Comparison of ENCODE assay signal across 8 mouse cellular contexts in genomic region chr13:109278504-109278912, GRCm38 (mm10).
DNase-seq lines count a peak whose midpoint lies in the region; ATAC-seq and TF ChIP-seq lines count a peak whose summit lies in the region.

No protein-coding gene starts in this region.

- H3K36me3 ChIP-seq in kidney, postnatal 0 days (ENCODE audit: insufficient read depth, low read length) = no peaks in the 10 kb centered on the region
- H3K36me3 ChIP-seq in kidney, embryonic 14.5 days (ENCODE audit: control insufficient read depth, insufficient read depth, low read length) = no peaks in the 10 kb centered on the region
- H3K36me3 ChIP-seq in embryonic facial prominence, embryonic 14.5 days (ENCODE audit: control insufficient read depth, insufficient read depth, low read length) = no peaks in the 10 kb centered on the region

- no peak overlapping the region for H3K27ac ChIP-seq in kidney, postnatal 0 days
- H3K27ac ChIP-seq in kidney, embryonic 14.5 days (ENCODE audit: low read depth, low read length) = no peak overlapping the region
- H3K27ac ChIP-seq in embryonic facial prominence, embryonic 14.5 days (replicated peaks; ENCODE audit: low read depth, low read length) = no peak overlapping the region

- ATAC-seq in cerebellum, adult (ENCODE audit: insufficient number of reproducible peaks, low FRiP score, low TSS enrichment) = peak; percentile 54; the same call in 1 of the 2 replicates
- no peak for ATAC-seq in kidney, postnatal 0 days (replicated peaks; ENCODE audit: low FRiP score, low read depth)
- ATAC-seq in kidney, embryonic 14.5 days (ENCODE audit: low FRiP score, low TSS enrichment) = no peak
- no peak for ATAC-seq in embryonic facial prominence, embryonic 14.5 days (ENCODE audit: low read depth)

- DNase-seq in cerebellum, postnatal 36 days = no peak
- DNase-seq in kidney, postnatal 0 days (ENCODE audit: low spot score) = peak; percentile 8
- peak; percentile 51 for DNase-seq in embryonic facial prominence, embryonic 14.5 days (ENCODE audit: low spot score)
- DNase-seq in lung, postnatal 36 days = peak; percentile 36
- no peak for DNase-seq in layer of hippocampus, adult 9-11 months
- no peak for DNase-seq in thymus, adult 18-20 months

- TF ChIP-seq CTCF in kidney, postnatal 0 days (IDR thresholded peaks at IDR 0.05; ENCODE audit: low read depth) = no peak

- H3K4me3 ChIP-seq in kidney, postnatal 0 days (replicated peaks; ENCODE audit: low read depth, low read length) = no peak overlapping the region
- no peak overlapping the region for H3K4me3 ChIP-seq in kidney, embryonic 14.5 days (ENCODE audit: low read length)
- H3K4me3 ChIP-seq in embryonic facial prominence, embryonic 14.5 days (ENCODE audit: low read depth, low read length) = no peak overlapping the region

- 40% methylated on average over 10 of the region's 10 CpGs for WGBS in kidney, postnatal 0 days
- 50% methylated on average over 10 of the region's 10 CpGs for WGBS in kidney, embryonic 14.5 days
- 33% methylated on average over 10 of the region's 10 CpGs for WGBS in embryonic facial prominence, embryonic 14.5 days

- 0 out of 2 replicates have a peak, but pooled peaks cover 3% of the 10 kb centered on the region for H3K4me1 ChIP-seq in kidney, postnatal 0 days (replicated peaks; ENCODE audit: insufficient read depth, low read length)
- H3K4me1 ChIP-seq in kidney, embryonic 14.5 days (ENCODE audit: control insufficient read depth, insufficient read depth, low read length) = peaks cover 10% of the 10 kb centered on the region
- H3K4me1 ChIP-seq in embryonic facial prominence, embryonic 14.5 days (ENCODE audit: control insufficient read depth, insufficient read depth, low read length) = peaks cover 14% of the 10 kb centered on the region; the same call in 1 of the 2 replicates

- no peak overlapping the region for H3K4me2 ChIP-seq in kidney, postnatal 0 days (ENCODE audit: low read length)
- H3K4me2 ChIP-seq in kidney, embryonic 14.5 days (replicated peaks; ENCODE audit: low read depth, low read length) = no peak overlapping the region
- H3K4me2 ChIP-seq in embryonic facial prominence, embryonic 14.5 days (ENCODE audit: low read depth, low read length) = peak overlapping the region; percentile 38

- H3K9ac ChIP-seq in kidney, postnatal 0 days (ENCODE audit: low read depth, low read length) = no peak overlapping the region
- no peak overlapping the region for H3K9ac ChIP-seq in kidney, embryonic 14.5 days (ENCODE audit: low read depth, low read length)
- H3K9ac ChIP-seq in embryonic facial prominence, embryonic 14.5 days (ENCODE audit: low read depth, low read length) = no peak overlapping the region

- H3K27me3 ChIP-seq in kidney, postnatal 0 days (ENCODE audit: insufficient read depth, low read length) = no peaks in the 10 kb centered on the region
- H3K27me3 ChIP-seq in kidney, embryonic 14.5 days (ENCODE audit: control insufficient read depth, insufficient read depth, low read length) = no peaks in the 10 kb centered on the region
- H3K27me3 ChIP-seq in embryonic facial prominence, embryonic 14.5 days (replicated peaks; ENCODE audit: control insufficient read depth, insufficient read depth, low read length) = no peaks in the 10 kb centered on the region

- H3K9me3 ChIP-seq in kidney, postnatal 0 days (replicated peaks; ENCODE audit: low read length) = no peaks in the 10 kb centered on the region
- no peaks in the 10 kb centered on the region for H3K9me3 ChIP-seq in kidney, embryonic 14.5 days (ENCODE audit: control insufficient read depth, low read length)
- peaks cover 13% of the 10 kb centered on the region for H3K9me3 ChIP-seq in embryonic facial prominence, embryonic 14.5 days (ENCODE audit: control insufficient read depth, low read length)

Comparison
In these comparisons a context has a peak if more than half of its experiments do, and no peak if none do; other contexts are left out.
1. DNase-seq: peak in kidney, postnatal 0 days (single experiment), embryonic facial prominence, embryonic 14.5 days (single experiment) and lung, postnatal 36 days (single experiment); none in cerebellum, postnatal 36 days (0 of 2), layer of hippocampus, adult 9-11 months (single experiment) and thymus, adult 18-20 months (0 of 2).